Mouse (Mus musculus) frontal cortex, postnatal 10 days (tissue): ENCODE measurements around the gene Gm42957.
"Not testable (repeated sequence)": the region's sequence is repeated elsewhere in the genome, so short reads cannot be mapped to it uniquely, and the experiment has no call there.

Source experiments
- DNase-seq, 2 experiments: peaks; one replicate each; pipeline ENCODE4 v3.0.0; 2022; ENCODE audit warnings: low spot score in 2 of 2, mixed read lengths in 1 of 2

Gene Gm42957

DNA sequence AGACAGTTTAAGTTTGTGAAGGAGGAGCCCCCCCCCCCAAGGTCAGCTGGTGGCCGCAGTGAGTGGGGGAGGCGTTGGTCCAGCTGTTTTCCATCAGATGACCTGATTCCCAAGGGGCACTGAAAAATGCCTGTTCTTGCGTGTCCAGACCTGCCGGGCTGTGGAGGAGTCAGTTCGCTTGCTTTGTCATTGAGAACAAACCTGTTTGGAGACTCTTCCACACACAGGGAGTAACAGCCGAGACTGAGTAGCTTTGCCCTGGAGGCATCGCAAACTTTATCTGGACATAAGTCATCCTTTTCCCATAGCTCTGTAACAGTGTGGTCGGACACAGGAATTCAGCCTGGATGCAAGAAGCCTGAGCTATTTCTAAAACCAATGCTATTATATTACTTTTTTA lies 39.2 kb downstream of the Gm42957 start:
- no peak for DNase-seq

DNA sequence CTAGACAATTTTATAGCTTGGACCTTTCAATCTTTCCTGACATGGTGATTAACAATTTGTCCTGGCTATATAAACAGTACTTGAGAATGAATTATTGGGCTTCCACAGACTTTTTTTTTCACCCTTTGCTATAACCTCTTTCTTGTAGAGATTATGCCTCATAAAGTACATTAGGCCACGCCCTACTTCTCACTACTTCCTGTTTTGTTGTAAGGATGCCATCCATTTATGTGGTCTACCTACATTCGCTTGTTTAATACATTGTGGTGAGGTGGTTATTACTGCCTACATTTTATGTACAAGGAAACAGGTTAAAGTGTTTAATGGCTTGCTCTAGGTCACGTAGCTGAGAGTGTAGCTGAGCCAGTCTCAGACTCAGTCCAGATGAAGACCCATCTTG lies 39.9 kb downstream of the Gm42957 start:
- no peak for DNase-seq

DNA sequence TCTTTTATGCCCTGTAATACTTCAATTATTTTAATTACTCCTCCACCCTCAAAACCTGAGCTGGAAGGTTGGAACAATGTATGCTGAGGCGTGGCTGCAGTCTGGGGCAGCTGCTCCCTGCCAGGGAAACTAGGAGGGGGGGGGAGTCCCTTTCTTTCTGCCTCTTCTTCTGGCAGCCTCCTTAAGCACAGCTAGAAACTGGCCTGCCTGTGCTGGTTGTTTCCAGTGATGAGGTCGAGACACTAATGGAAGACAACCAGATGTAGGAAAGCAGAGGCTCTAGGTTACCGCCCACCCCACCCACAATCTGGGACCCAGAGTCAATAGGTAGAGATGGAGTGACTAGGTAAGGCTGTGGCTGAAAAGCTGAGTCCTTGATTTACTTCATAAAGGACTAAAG lies 40.4 kb downstream of the Gm42957 start:
- no peak for DNase-seq

DNA sequence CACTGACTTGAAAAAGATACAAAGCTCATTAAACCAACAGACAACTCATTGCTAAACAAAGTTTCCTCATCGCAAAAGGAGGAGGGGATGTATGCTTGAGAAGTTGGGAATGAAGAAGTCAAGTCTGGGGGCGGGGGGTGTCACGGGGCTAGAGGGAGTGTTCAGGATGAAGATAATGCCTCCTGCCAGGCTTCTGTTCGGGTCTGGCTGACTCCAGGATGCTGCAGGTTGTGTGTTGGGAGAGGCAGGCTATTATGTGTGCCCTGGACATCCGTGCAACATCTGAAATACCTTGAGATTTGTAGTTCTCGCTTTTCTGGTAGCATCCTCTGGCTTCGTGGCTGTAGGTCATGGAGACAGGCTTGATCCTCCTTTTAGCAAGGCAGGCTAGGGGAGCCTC lies 43.2 kb downstream of the Gm42957 start:
- no peak for DNase-seq

DNA sequence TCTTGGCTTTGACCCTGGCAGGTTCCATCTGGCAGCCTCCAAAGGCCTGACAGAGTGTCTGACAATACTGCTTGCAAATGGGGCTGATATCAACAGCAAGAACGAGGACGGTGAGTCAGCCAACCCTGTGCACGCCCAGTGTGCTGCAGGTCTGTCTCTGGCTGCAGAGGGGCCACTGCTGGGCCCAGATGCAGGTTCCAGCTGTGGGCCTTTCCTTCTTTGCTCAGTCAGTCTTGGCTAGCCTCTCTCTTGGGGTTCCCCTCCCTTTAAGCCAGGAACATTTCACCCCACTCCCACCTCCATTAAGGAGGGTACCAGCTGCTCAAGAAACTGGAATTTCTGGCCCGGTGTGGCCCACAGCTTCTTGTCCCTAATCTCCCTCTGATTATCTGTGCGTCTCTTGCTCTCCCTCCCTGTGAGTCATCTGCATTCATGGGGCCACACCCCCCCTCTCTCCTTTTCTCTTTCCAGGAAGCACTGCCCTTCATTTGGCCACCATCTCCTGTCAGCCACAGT lies 43.9 kb downstream of the Gm42957 start:
- no peak for DNase-seq

DNA sequence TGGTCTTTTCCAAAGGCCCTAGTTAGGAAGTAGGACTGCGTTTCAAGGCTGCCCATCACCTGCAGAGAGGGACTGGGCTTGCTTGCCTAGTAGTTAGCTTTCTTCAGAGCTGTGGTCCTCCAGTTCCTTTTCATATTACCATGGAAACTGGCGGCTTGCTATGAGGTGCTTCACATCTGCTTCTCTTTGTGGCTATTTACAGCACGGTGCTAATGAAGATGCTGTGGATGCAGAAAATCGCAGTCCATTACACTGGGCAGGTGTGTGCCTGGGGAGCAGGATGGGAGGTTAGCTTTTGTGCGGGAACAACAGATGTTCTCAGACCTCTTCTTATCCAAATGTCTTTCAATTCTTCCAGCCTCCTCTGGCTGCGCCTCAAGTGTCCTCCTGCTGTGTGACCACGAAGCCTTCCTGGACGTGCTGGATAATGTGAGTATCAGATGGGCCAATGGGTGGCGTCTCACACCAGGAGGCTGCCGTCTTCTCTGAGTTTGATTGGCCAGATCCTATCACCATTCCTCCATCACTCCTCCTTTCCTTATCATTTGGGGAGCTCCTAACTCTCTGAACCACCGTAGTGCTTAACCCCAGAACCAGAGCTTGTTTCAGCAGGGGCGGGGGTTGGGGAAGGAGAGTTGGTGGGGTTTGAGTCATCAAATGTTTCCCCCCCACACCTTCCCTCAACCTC lies 45.1 kb downstream of the Gm42957 start:
- DNase-seq, result no peak

DNA sequence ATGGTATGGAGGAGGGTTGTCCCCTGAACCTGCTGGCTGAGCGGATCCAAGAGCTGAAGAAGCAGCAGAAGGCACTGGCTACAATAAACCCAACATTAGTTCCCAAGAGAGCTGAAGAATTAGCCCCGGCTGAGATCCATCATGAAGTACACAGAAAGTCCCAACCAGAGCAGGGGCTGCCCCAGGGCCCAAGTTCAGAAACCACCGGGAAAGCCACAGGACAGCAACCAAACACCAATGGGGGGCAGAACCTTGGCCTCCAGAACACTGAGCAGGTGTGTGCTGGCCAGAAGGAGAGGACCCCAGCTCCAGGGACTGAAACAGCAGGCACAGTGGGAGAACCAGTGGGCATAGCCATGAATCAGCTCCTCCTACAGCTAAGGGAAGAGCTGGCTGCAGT lies 48.2 kb downstream of the Gm42957 start:
- DNase-seq, result no peak

DNA sequence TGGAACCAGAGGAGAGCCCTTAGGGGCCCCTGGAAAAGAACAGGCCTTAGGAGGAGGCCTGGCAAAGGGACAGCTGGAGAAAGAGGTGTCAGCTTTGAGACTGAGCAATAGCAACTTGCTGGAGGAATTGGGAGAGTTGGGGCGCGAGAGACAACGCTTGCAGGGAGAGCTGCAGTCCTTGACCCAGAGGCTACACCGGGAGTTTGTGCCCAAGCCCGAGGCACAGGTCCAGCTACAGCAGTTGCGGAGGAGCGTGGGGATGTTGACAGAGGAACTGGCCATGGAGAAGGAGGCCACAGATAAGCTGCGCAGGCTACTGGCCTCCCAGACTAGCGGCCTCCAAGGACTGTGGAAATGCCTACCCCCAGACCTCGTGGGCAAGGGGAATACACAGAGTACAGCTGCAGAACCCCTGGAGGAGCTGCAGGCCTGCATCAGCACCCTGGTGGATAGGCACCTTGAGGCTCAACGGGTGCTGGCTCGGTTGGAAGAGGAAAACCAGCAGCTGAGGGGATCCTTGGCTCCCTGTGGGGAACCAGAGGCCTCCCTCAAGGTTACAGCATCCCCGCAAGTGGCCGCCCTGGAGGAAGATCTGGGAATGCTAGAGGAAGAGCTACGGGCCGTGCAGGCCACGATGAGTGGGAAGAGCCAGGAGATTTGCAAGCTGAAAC lies 49.0 kb downstream of the Gm42957 start:
- DNase-seq, result no peak

DNA sequence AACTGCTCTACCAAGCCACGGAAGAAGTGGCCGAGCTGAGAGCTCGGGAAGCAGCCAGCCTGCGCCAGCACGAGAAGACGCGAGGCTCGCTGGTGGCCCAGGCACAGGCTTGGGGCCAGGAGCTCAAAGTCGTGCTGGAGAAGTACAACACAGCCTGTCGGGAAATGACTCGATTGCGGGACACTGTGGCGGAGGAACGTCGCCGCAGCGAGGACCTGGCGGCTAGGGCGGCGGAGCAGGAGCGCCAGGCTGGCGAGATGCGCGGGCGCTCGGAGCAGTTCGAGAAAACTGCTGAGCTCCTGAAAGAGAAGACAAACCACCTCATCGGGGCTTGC lies 49.5 kb downstream of the Gm42957 start:
- no peak for DNase-seq

DNA sequence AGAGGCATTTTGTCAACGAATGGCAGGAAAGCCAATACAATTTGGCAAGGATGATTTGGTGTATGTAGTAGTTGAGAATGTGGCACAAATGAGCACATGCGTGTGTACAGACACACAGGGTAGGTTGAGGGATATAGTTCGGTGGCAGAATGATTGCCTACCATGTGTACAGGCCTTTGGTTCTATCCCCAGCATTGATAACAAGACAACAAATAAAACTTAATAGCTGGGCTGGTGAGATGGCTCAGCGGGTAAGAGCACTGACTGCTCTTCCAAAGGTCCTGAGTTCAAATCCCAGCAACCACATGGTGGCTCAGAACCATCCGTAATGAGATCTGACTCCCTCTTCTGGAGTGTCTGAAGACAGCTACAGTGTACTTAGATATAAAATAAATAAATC lies 50.8 kb downstream of the Gm42957 start:
- not testable (repeated sequence) for DNase-seq

DNA sequence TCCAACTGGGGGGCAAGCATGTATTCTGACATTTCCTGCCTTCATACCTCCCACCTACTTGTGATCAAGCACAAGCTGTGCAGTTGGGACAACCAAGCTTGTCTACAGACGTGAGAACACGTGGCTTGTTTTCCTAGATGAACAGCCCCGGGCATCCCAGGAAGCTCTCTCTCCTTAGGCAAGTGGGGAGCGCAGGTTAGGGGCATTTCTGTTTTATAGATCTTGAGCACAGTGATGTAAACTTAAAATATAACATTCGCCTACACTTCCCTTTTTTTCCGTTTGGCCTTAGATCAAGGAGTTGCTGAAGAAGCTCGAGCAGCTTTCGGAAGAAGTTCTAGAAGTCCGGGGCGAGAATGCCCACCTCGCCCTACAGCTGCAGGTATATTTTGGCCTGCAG lies 53.6 kb downstream of the Gm42957 start:
- DNase-seq, result no peak

DNA sequence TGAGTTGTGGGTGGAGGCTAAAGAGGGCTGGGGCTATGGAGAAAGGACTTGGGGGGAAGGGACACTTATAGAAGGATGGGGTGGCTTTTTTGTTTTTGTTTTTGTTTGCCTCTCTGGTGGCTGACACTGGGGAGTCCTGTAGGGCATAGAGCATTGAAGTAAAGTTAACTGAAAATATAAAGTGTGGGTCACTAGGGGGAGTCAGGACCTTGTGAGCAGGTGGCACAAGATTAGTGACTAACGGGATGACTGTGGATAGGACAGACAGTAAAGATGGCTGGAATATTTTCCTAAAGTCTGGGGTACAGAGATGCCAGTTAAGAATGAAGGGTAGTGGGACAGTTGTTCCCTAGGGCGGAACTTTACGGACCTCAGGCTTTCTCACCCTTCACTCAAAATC lies 55.0 kb downstream of the Gm42957 start:
- no peak for DNase-seq

DNA sequence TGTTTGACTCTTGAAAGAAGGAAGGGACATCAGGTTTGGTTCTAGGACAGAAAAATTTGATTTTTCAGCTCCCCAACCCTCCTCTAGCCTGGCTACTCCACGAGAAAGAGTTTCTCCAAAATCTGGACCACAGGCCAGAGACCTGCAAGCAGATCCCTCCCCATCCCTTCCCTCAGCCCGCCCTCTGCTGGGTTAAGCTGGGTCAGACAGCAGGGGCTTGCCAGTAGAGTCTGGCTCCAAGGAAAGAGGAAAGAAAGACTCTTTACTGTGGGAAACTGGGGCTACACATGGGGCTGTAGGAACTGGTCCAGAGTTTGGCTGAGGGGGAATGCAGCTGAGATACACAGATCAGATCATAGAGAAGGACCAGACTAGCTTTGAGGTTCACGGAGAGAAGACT lies 57.2 kb downstream of the Gm42957 start:
- DNase-seq, result no peak

DNA sequence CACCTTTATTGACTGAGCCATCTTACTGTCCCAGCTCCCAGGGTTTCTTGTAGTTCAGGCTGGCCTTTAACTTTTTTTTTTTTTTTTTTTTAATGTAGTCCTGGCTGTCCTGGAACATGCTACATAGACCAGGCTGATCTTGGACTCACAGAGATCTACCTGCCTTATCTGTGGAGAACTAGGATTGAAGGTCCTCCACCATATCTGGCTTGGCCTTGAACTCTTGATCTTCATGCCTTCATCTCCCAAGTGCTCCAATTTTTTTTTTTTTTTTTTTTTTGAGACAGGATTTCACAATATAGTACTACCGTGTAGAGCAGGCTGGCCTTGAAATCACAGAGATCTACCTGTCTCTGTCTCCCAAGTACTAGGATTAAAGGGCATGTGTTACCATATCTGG lies 58.3 kb downstream of the Gm42957 start:
- DNase-seq, result no peak

DNA sequence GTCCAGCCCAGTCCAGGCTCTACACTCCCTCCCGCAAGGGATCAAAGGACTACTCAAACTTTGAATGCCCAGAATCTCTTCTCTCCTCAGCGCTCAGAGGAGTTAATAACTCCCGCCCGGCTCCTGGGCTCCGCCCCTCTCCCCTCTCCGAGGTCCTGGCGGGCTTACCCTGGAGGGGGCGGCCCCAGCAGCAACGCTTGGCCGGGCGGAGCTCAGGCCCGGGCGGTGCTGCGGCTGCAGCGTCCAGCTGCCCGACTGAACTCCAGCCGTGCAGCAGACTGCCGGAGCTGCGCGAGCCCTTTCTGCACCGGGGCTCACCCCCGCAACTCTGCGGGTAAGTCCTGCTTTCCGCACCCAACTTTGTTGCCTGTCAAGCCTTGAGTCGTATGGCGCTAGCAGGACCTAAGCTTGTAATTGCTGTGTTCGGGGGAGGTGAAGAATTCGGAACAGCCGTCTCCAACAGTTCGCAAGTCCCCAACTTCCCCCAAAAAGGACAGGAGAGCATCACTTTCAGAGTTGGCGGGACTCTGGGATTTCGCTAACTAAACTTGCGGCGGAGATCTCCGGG lies 61.0 kb downstream of the Gm42957 start, which contains the start of gene Pias3:
Pias3 (plus strand) TSS at position 187 of the 568 bp plus-strand sequence.
- DNase-seq, result peak in 1 of 2 experiments; percentile 66

DNA sequence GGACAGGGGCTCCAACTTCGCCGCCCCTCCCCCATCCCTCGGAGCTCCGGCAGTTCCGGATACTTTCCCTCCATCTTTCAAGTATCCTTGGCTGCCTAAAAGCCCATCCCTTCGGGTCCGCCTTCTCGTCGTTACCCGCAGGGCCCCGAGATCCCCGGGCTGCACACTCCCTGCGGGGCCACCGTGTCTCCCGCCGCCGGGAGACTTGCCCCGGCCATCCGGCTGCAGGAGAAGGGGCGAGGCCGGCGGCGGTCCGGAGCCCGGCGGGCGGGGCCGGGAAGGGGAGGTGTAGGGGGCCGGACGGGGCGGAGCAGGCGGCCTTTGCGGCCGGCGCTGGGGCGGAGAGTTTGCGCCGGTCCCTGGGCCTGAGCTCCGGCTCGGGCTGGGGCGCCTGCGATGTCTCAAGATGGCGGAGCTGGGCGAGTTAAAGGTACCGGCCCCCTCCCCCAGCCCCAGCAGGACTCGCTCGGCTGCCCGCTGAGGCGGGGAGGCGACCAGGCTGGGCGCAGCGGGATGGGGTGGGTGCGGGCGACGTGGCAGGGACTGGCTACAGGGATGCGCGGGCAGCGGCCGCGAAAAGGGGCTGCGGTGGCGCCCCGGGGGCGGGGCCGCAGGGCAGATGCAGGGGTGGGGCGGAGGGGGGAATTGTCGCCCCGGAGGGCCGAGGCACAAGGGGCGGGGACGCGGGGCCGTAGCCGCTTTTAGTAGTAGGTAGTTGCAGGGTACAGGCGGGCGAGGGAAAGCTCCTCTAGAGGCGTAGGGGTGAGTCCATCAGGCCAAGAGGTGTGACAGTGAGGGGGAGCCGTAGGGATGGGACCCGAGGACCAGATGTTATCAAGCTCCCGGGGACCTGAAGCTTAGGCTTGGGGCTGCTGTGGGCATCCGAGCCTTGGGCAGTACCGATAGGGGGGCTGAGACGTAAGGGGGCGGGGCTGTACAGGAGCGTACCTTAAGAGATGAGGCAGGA lies 61.8 kb downstream of the Gm42957 start:
- DNase-seq, result peak; percentile 71 to 81

DNA sequence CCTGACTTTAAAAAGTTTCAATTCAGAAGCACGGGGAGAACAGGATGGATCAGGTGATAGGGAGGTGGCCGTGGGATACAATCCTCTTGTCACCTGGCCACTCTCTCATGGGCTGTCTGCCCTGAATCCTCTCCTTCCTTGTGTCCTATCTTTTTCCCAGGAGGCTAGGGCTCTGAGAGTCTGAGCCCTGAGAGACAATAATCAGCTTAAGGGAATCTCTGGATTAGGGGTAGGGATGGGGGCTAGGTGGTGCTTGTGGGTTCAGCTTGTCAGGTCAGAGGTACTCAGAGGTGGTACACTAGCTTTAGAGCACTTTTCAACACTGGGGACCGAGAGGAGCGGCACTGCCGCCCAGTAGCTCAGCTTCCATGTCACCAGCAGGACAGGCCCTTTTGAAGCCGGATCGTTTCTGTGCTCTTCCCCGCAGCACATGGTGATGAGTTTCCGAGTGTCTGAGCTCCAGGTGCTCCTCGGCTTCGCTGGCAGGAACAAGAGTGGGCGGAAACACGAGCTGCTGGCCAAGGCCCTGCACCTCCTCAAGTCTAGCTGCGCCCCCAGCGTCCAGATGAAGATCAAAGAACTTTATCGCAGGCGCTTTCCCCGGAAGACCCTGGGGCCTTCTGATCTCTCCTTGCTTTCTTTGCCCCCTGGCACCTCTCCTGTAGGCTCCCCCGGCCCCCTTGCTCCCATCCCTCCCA lies 63.9 kb downstream of the Gm42957 start:
- no peak for DNase-seq

DNA sequence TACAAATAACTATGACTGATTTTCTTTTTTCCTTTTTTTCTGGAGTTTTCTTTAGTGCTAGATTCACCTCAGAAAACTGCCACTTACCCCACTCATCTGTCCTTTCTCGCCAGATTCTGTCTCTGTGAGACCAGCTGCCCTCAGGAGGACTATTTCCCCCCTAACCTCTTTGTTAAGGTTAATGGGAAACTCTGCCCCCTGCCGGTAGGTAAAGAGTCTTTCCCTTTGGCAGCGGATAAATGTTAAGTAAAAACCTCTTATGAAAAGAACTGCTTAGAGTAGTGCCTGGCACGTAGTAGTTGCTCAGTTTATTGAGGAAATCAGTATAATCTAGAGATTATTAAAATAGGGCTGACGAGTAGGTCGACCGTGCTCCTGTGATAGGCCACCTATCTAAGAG lies 65.1 kb downstream of the Gm42957 start:
- DNase-seq, result no peak

DNA sequence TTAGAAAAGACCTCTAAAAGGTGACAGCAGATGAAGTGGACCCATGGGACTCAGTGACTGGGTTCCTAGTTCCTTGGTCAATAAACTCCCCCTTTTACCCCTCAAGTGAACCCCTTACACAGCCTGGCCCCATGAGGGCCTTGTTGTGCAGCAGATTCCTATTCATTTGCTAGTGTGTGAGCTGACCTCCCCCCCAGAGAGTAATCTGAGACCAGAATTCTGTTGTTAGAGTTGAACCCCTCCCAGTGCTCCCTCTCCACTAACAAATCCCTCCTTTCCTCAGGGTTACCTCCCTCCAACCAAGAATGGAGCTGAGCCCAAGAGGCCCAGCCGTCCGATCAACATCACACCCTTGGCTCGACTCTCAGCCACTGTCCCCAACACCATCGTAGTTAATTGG lies 65.7 kb downstream of the Gm42957 start:
- DNase-seq, result no peak
